Mouse (Mus musculus): ENCODE measurements around the gene Rogdi. TPM values are rescaled to one million over a fixed set of nuclear protein-coding genes. Genes with fewer than 3 reads are reported as not detected.

Rogdi gene
- polyA plus RNA-seq, 2 experiments = 35.8 to 39.3 TPM

DNA sequence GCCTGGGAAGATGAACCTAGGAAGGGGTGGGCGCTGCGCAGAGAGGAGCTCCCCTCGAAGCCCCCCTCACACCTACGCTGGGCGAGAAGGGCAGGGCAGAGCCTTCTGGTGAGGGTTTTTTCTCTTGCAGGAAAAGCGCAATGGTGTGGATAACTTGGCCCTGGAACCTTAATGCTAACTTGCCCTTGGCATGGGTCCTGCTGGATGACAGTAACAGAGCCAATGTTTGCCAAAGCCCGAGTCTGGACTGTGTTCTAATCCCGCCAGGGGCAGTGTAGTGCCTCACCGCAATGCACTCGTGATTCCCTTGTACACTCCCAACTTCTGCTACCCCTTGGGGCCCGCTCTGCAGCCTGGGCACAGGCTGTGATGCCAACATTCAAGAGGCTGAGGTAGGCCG, 5.3 kb downstream of the Rogdi start:
- no peaks in the 10 kb centered on the region for H3K9me3 ChIP-seq (ENCODE audit: control insufficient read depth, low read length)
- H3K4me2 ChIP-seq (ENCODE audit: low read depth) = no peak overlapping the region
- H3K36me3 ChIP-seq (replicated peaks; ENCODE audit: control insufficient read depth, insufficient read depth, low read depth) = no peaks in the 10 kb centered on the region
- no peak overlapping the region for H3K27ac ChIP-seq
- no peaks in the 10 kb centered on the region for H3K27me3 ChIP-seq (ENCODE audit: control insufficient read depth, insufficient read depth, low read length)
- H3K4me3 ChIP-seq (ENCODE audit: insufficient read depth in 1 of 2, low read depth in 2 of 2, low read length in 2 of 2) = no peak overlapping the region
- TF ChIP-seq EP300 (IDR thresholded peaks at IDR 0.05; ENCODE audit: low read depth) (no peak), CTCF (IDR thresholded peaks at IDR 0.05; ENCODE audit: low read depth) (no peak)
- DNase-seq (ENCODE audit: low read depth in 3 of 3, low spot score in 3 of 3) (no peak), ATAC-seq (ENCODE audit: insufficient read depth) (no peak)
- no peak overlapping the region for H3K9ac ChIP-seq (replicated peaks)
- peaks cover 7 to 22% of the 10 kb centered on the region in 2 experiments; a peak in 3 of 4 replicates for H3K4me1 ChIP-seq (replicated peaks; ENCODE audit: control insufficient read depth in 2 of 2, insufficient read depth in 2 of 2, low read length in 1 of 2)
- WGBS (ENCODE audit: insufficient replicate concordance) = 65% methylated on average over 12 of the region's 12 CpGs

GRCm38 (mm10) chr16:5007492-5007891, 5.9 kb downstream of the Rogdi start:
- Histone ChIP-seq H3K36me3 (replicated peaks; ENCODE audit: control insufficient read depth, insufficient read depth, low read depth) (no peaks in the 10 kb centered on the region), H3K4me2 (ENCODE audit: low read depth) (peak overlapping the region; percentile 16; the same call in 1 of the 2 replicates), H3K4me3 (ENCODE audit: insufficient read depth in 1 of 2, low read depth in 2 of 2, low read length in 2 of 2) (no peak overlapping the region), H3K27ac (no peak overlapping the region), H3K9me3 (ENCODE audit: control insufficient read depth, low read length) (no peaks in the 10 kb centered on the region), H3K4me1 (replicated peaks; ENCODE audit: control insufficient read depth in 2 of 2, insufficient read depth in 2 of 2, low read length in 1 of 2) (peaks cover 7 to 16% of the 10 kb centered on the region in 2 experiments; a peak in 3 of 4 replicates), H3K9ac (replicated peaks) (no peak overlapping the region), H3K27me3 (ENCODE audit: control insufficient read depth, insufficient read depth, low read length) (no peaks in the 10 kb centered on the region)
- TF ChIP-seq EP300 (IDR thresholded peaks at IDR 0.05; ENCODE audit: low read depth) (no peak), CTCF (IDR thresholded peaks at IDR 0.05; ENCODE audit: low read depth) (no peak)
- DNase-seq (ENCODE audit: low read depth in 3 of 3, low spot score in 3 of 3) (no peak), ATAC-seq (ENCODE audit: insufficient read depth) (peak; percentile 8; the same call in 1 of the 2 replicates)
- WGBS (ENCODE audit: insufficient replicate concordance) = 50% methylated on average over 6 of the region's 6 CpGs

- no peak within 1 kb of the TSS for H3K9ac ChIP-seq (replicated peaks)
- ATAC-seq (ENCODE audit: insufficient read depth) = peak; percentile 24; the same call in 1 of the 2 replicates
Measured at GRCm38 (mm10) chr16:5007067-5007466, 6.3 kb downstream of the Rogdi start, which contains the start of gene Smim22. TSS of gene Smim22 (plus strand) at chr16:5007288.

GRCm38 (mm10) chr16:5000611-5001010, 12.7 kb downstream of the Rogdi start:
- Histone ChIP-seq H3K27me3 (ENCODE audit: control insufficient read depth, insufficient read depth, low read length) (no peaks in the 10 kb centered on the region), H3K27ac (no peak overlapping the region), H3K4me3 (ENCODE audit: insufficient read depth in 1 of 2, low read depth in 2 of 2, low read length in 2 of 2) (no peak overlapping the region), H3K4me1 (replicated peaks; ENCODE audit: control insufficient read depth in 2 of 2, insufficient read depth in 2 of 2, low read length in 1 of 2) (peaks cover 0 to 3% of the 10 kb centered on the region in 2 experiments; a peak in 1 of 4 replicates), H3K4me2 (ENCODE audit: low read depth) (no peak overlapping the region), H3K9ac (replicated peaks) (no peak overlapping the region), H3K9me3 (ENCODE audit: control insufficient read depth, low read length) (no peaks in the 10 kb centered on the region), H3K36me3 (replicated peaks; ENCODE audit: control insufficient read depth, insufficient read depth, low read depth) (no peaks in the 10 kb centered on the region)
- 61% methylated on average over 3 of the region's 3 CpGs for WGBS (ENCODE audit: insufficient replicate concordance)
- TF ChIP-seq EP300 (IDR thresholded peaks at IDR 0.05; ENCODE audit: low read depth) (no peak), CTCF (IDR thresholded peaks at IDR 0.05; ENCODE audit: low read depth) (no peak)
- ATAC-seq (ENCODE audit: insufficient read depth) = no peak
- DNase-seq (ENCODE audit: low read depth in 3 of 3, low spot score in 3 of 3) = no peak

More at GRCm38 (mm10) chr16:5007067-5007466, 6.3 kb downstream of the Rogdi start, which contains the start of gene Smim22:
- H3K36me3 ChIP-seq (replicated peaks; ENCODE audit: control insufficient read depth, insufficient read depth, low read depth) = no peaks in the 10 kb centered on the region
- no peaks in the 10 kb centered on the region for H3K9me3 ChIP-seq (ENCODE audit: control insufficient read depth, low read length)
- no peak for DNase-seq (ENCODE audit: low read depth in 3 of 3, low spot score in 3 of 3)
- H3K27ac ChIP-seq = no peak within 1 kb of the TSS
- peak within 1 kb of the TSS; percentile 16; the same call in 1 of the 2 replicates for H3K4me2 ChIP-seq (ENCODE audit: low read depth)
- H3K4me1 ChIP-seq (replicated peaks; ENCODE audit: control insufficient read depth in 2 of 2, insufficient read depth in 2 of 2, low read length in 1 of 2) = peaks cover 3 to 12% of the 10 kb centered on the region in 2 experiments; a peak in 3 of 4 replicates
- H3K4me3 ChIP-seq (ENCODE audit: insufficient read depth in 1 of 2, low read depth in 2 of 2, low read length in 2 of 2) = no peak within 1 kb of the TSS
- TF ChIP-seq CTCF (IDR thresholded peaks at IDR 0.05; ENCODE audit: low read depth) (no peak), EP300 (IDR thresholded peaks at IDR 0.05; ENCODE audit: low read depth) (no peak)
- 71% methylated on average over 5 of the region's 5 CpGs for WGBS (ENCODE audit: insufficient replicate concordance)
- no peaks in the 10 kb centered on the region for H3K27me3 ChIP-seq (ENCODE audit: control insufficient read depth, insufficient read depth, low read length)

DNA sequence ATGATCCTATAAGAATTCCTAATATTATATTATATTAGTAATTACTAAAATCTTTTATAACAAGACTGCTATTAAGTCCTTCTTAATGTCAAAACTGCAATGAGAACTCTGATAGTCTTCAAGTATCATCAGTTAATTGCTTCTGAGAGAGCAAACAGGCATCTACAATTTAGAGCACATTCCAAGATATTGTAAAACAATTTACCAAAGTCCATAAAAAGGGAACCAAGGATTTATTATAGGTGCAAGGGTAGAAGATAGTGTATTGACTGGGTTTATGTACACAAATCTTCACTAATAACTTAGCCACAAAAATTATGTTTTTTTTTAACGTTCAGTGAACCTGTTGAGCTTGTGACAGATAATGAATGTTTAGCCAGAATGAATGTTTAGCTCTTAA, 14.4 kb downstream of the Rogdi start:
- ATAC-seq (ENCODE audit: insufficient read depth) (no peak), DNase-seq (ENCODE audit: low read depth in 3 of 3, low spot score in 3 of 3) (no peak)
- Histone ChIP-seq H3K9ac (replicated peaks) (no peak overlapping the region), H3K4me2 (ENCODE audit: low read depth) (no peak overlapping the region), H3K4me3 (ENCODE audit: insufficient read depth in 1 of 2, low read depth in 2 of 2, low read length in 2 of 2) (no peak overlapping the region), H3K9me3 (ENCODE audit: control insufficient read depth, low read length) (no peaks in the 10 kb centered on the region), H3K4me1 (replicated peaks; ENCODE audit: control insufficient read depth in 2 of 2, insufficient read depth in 2 of 2, low read length in 1 of 2) (peaks cover 0 to 3% of the 10 kb centered on the region in 2 experiments; a peak in 1 of 4 replicates), H3K27me3 (ENCODE audit: control insufficient read depth, insufficient read depth, low read length) (no peaks in the 10 kb centered on the region), H3K36me3 (replicated peaks; ENCODE audit: control insufficient read depth, insufficient read depth, low read depth) (no peaks in the 10 kb centered on the region), H3K27ac (no peak overlapping the region)
- WGBS (ENCODE audit: insufficient replicate concordance) = 57% methylated on average over 1 of the region's 1 CpGs
- TF ChIP-seq CTCF (IDR thresholded peaks at IDR 0.05; ENCODE audit: low read depth) (no peak), EP300 (IDR thresholded peaks at IDR 0.05; ENCODE audit: low read depth) (no peak)
